Mouse (Mus musculus) small intestine, adult 2 months (tissue): ENCODE data around the gene Izumo2.

Source experiments
- CTCF ChIP-seq: fragments of 200-500 bp; IDR thresholded peaks from 2 replicates; pipeline ENCODE4 v1.5.1; 2012; ENCODE audit warnings: low read depth, mild to moderate bottlenecking, control low read depth, inconsistent platforms, low read length, moderate library complexity, mixed read lengths; ENCODE audit not compliant: insufficient replicate concordance, insufficient read length; ENCODE audit errors: extremely low read depth
- POLR2A ChIP-seq: fragments of 200-500 bp; IDR thresholded peaks from 2 replicates; pipeline ENCODE4 v1.6.1; 2012; ENCODE audit warnings: low read depth, mild to moderate bottlenecking, control low read depth, inconsistent platforms, low read length, moderate library complexity

GRCm38 (mm10) chr7:44674511-44674910 lies 34.0 kb upstream of the Izumo2 start:
- TF ChIP-seq CTCF, result no peak
- no peak for TF ChIP-seq POLR2A
